Mouse (Mus musculus) lung, embryonic 15.5 days (tissue): ENCODE measurements at regions not wholly inside any gene's neighbourhood (a gene's known extent, or its start where the extent isn't known, plus 50 kb on each side); places are given as distances from the start of the nearest gene placed in this dataset.

Experiments used
- ATAC-seq: fragments of 200-750 bp; cut with Nextera tagmentation; 2 replicates; pipeline ENCODE4 v1.8.0; 2017; ENCODE audit warnings: moderate number of reproducible peaks, borderline replicate concordance; ENCODE audit not compliant: low FRiP score, low TSS enrichment; ENCODE audit errors: extremely low read depth
- H3K27ac ChIP-seq: fragments of 300-500 bp; sonication (generic); 2 replicates; pipeline ENCODE4 v1.5.1; 2015; ENCODE audit warnings: moderate library complexity, mild to moderate bottlenecking, inconsistent platforms
- H3K27me3 ChIP-seq: fragments of 300-500 bp; sonication (generic); 2 replicates; pipeline ENCODE4 v1.6.1; 2015; ENCODE audit warnings: inconsistent platforms
- H3K36me3 ChIP-seq: fragments of 300-500 bp; sonication (generic); 2 replicates; pipeline ENCODE4 v1.6.1; 2015; ENCODE audit warnings: inconsistent platforms
- H3K4me1 ChIP-seq: fragments of 300-500 bp; sonication (generic); 2 replicates; pipeline ENCODE4 v1.6.1; 2015; ENCODE audit warnings: inconsistent platforms
- H3K4me2 ChIP-seq: fragments of 300-500 bp; sonication (generic); 2 replicates; pipeline ENCODE4 v1.6.1; 2015; ENCODE audit warnings: inconsistent platforms, mild to moderate bottlenecking, moderate library complexity
- H3K4me3 ChIP-seq: fragments of 300-500 bp; sonication (generic); 2 replicates; pipeline ENCODE4 v1.5.1; 2015; ENCODE audit warnings: mild to moderate bottlenecking, inconsistent platforms
- H3K9ac ChIP-seq: fragments of 300-500 bp; sonication (generic); 2 replicates; pipeline ENCODE4 v1.6.1; 2015; ENCODE audit warnings: inconsistent platforms
- H3K9me3 ChIP-seq: fragments of 300-500 bp; sonication (generic); 2 replicates; pipeline ENCODE4 v1.6.1; 2016; ENCODE audit warnings: inconsistent platforms
- WGBS: fragments of 180-500 bp; shearing (Covaris S2); methylation state at CpG from one replicate; pipeline ENCODE4 v1.1.7; 2015; 5-methylcytosine and 5-hydroxymethylcytosine counted together

DNA sequence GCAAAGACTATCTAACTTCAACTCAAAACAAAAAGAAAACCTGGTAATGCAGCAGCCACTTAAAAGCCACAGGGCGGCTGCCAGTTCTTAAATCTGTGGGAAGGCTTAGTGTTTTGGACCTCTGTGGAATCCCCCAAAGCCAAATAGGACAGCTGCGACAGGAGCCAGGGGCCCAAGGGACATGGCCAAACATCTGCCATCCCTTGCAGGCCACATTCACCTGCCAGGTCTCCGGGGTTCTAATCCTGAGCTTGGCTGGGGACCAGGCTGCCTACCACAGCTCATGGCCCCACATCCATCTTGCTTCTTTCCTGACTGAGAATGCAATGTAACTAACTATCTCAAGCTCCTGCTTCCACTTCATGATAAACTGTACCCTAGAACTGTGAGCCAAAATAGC is 206.3 kb upstream of the Map3k1 start:
- Histone ChIP-seq H3K4me2 (no peak overlapping the region), H3K36me3 (no peaks in the 10 kb centered on the region), H3K9me3 (no peaks in the 10 kb centered on the region), H3K4me1 (peaks cover 8% of the 10 kb centered on the region; the same call in 1 of the 2 replicates), H3K27ac (no peak overlapping the region), H3K27me3 (no peaks in the 10 kb centered on the region), H3K9ac (no peak overlapping the region), H3K4me3 (no peak overlapping the region)
- 92% methylated on average over 3 of the region's 3 CpGs for WGBS
- ATAC-seq = no peak

DNA sequence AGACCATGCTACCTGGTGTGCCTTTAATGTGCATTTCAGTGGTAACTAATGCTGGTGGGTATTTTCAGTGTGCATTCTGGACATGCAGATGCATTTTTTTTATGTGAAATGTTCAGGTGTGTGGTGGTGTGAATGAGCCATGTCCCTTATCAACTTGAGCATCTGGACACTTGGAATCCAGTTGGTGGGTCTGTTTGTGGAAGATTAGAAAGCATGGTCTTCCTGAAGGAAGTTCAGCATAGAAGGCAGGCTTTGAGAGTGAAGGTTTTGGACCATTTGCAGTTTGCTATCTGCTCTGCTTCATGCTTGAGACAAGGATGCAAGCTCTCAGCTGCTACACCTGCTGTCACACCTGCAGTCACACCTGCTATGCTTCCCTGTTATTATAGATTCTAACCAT is 207.5 kb upstream of the Map3k1 start:
- no peak for ATAC-seq
- H3K9ac ChIP-seq = no peak overlapping the region
- no peaks in the 10 kb centered on the region; the same call in 1 of the 2 replicates for H3K4me1 ChIP-seq
- no peaks in the 10 kb centered on the region for H3K27me3 ChIP-seq
- H3K27ac ChIP-seq = no peak overlapping the region
- H3K4me2 ChIP-seq = no peak overlapping the region
- no peak overlapping the region for H3K4me3 ChIP-seq
- H3K36me3 ChIP-seq = no peaks in the 10 kb centered on the region
- H3K9me3 ChIP-seq = no peaks in the 10 kb centered on the region

DNA sequence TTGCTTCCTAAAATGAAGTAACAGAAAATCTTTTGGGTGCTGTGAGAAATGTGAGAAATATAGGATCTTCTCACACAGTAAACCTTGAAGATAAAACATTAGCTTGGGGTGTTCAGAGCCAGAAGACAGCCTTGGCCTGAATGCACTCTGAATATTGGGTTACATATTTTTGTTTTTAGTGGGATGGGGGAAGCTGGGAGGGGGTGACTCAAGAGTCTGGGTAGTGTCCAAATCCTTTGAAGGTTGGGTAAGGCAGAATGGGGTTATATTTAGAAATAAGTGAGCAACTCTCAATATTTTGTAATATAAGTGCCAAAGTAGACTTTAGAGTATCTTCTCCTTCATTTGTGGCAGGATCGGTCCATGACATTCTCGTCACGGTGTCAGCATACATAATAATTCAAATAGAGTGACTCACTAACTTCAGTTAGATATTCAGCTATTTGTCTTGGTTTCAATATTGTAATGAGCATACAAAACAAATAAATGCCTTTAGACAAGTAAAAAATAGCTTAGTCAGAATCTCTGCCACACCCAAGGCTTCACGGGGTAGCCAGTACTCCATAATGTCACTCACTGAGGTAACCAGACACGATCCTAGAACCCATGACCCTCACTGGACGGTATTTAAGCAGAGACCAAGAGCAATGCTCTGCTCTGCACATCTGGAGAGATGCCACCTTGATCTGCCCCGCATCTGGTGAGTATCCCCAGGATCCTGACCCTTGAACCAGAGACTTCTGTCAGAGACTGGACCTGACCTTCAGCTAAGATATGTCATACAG is 209.9 kb upstream of the Map3k1 start:
- no peaks in the 10 kb centered on the region for H3K27me3 ChIP-seq
- no peaks in the 10 kb centered on the region for H3K9me3 ChIP-seq
- ATAC-seq = no peak
- H3K4me3 ChIP-seq = no peak overlapping the region
- H3K9ac ChIP-seq = no peak overlapping the region
- 76% methylated on average over 7 of the region's 7 CpGs for WGBS
- peak overlapping the region; percentile 20; the same call in 1 of the 2 replicates for H3K27ac ChIP-seq
- H3K4me1 ChIP-seq = peaks cover 7% of the 10 kb centered on the region; the same call in 1 of the 2 replicates
- H3K4me2 ChIP-seq = no peak overlapping the region
- H3K36me3 ChIP-seq = no peaks in the 10 kb centered on the region

DNA sequence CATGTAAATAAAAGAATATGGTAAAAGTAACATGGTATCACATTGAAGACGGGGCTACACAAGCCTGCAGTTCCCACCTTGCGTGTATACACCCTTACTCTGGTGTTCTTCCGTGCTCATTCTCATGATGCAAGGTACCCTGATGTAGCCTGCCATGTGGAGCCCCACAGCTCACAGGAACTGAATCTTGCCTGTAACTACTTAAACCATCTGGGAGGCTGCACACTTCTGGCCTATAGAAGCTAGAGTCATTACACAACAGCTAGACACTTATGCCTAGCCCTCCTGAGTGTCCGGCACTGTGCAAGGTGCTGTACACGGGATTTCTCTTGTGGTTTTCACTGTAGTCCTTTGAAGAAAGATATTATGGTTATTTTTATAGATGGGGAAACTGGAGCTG is 210.8 kb upstream of the Map3k1 start:
- ATAC-seq = no peak
- Histone ChIP-seq H3K4me3 (no peak overlapping the region), H3K9ac (no peak overlapping the region), H3K9me3 (no peaks in the 10 kb centered on the region), H3K27me3 (no peaks in the 10 kb centered on the region), H3K36me3 (no peaks in the 10 kb centered on the region), H3K4me2 (no peak overlapping the region), H3K27ac (no peak overlapping the region), H3K4me1 (peaks cover 8% of the 10 kb centered on the region; the same call in 1 of the 2 replicates)
- 83% methylated on average over 5 of the region's 5 CpGs for WGBS

DNA sequence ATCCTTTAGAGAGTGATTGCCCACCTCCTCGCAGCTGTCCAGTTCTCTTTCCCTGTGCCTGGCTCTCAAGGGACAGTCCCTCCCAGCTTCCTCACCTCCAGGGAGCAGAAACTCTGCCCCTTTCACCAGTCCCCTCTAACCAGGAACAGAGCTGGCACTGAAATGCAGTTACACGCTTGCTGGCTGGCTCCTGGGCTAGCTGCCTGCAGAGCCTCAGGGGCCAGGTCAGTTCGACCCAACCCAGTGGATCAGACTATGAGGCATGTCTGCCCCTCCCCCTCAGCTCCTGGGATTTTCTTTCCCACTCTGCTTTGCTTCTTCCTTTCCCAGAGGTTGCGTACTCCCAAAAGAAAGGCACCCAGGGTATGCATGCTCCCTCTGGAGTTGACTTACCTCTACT is 214.4 kb upstream of the Map3k1 start:
- Histone ChIP-seq H3K27me3 (no peaks in the 10 kb centered on the region), H3K4me2 (no peak overlapping the region), H3K36me3 (no peaks in the 10 kb centered on the region), H3K27ac (no peak overlapping the region), H3K9ac (no peak overlapping the region), H3K4me3 (no peak overlapping the region), H3K4me1 (peaks cover 19% of the 10 kb centered on the region), H3K9me3 (no peaks in the 10 kb centered on the region)
- WGBS = 43% methylated on average over 4 of the region's 4 CpGs
- no peak for ATAC-seq

DNA sequence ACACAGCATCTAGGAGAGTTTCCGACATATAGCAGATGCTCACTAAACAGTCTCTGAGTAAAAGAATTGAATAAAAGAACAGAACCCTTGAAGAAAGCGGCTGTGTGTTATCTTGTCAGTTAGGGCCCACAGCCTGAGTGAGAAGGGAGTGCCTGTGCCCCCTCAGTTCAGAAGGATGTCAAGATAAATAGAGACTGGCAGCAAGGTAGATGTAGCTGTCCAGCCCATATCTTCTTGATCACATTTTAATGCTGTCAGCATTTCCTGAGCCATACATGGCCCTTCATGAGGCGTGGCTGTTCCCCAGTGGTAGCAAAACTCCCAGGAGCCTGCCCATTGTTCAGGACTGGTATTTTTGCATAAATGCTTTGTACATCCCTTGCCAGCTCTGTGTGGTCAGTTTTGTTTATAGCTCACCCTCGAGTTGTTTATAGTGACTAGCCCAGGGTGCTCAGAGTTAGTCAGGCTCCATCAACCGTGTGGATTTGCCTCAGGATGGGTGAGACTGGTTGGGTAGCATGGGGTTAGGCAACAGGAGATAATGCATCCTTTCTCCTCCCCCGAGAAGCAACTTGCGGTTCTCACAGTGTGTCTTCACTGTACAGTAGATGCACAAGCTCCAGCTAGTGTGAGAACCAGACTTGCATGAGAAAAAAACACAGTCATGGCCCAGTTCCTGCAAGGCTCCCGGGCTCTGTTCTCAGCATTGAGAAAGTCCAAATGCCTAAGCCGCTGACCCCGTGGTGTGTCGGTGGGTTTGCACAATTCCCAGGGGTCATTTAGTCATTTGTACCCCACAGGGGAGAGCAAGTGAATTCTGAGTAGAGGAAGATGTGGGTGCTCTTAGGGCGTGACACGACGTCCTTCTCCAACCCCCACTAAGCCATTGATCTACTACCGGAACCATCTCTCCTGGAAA is 216.1 kb upstream of the Map3k1 start:
- H3K9ac ChIP-seq = no peak overlapping the region
- H3K4me3 ChIP-seq = no peak overlapping the region
- no peaks in the 10 kb centered on the region for H3K9me3 ChIP-seq
- no peaks in the 10 kb centered on the region for H3K36me3 ChIP-seq
- ATAC-seq = no peak
- no peaks in the 10 kb centered on the region for H3K27me3 ChIP-seq
- no peak overlapping the region for H3K4me2 ChIP-seq
- WGBS = 69% methylated on average over 15 of the region's 15 CpGs
- peak overlapping the region; percentile 80 for H3K27ac ChIP-seq
- H3K4me1 ChIP-seq = peaks cover 19% of the 10 kb centered on the region

DNA sequence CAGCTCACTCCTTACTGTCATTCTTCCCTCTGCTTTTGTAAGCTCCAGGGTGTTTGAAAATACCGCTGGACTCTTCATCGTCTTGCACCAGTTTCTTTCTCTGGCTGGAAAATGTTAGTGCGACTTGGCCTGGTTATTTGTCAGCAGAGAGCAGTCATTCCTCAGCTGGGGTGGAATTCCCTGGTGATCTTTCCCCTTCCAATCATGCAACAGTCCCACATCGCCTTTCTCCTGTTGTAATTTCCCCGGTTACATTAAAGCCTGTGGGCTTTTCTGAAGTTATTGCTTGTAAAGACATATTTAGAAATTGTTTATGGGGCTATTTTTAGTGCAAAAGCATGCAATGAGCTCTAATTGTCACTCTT is 216.8 kb upstream of the Map3k1 start:
- H3K4me3 ChIP-seq = no peak overlapping the region
- no peak overlapping the region for H3K9ac ChIP-seq
- WGBS = 45% methylated on average over 5 of the region's 5 CpGs
- H3K9me3 ChIP-seq = no peaks in the 10 kb centered on the region
- no peaks in the 10 kb centered on the region for H3K27me3 ChIP-seq
- peak overlapping the region; percentile 80 for H3K27ac ChIP-seq
- H3K36me3 ChIP-seq = no peaks in the 10 kb centered on the region
- no peak overlapping the region for H3K4me2 ChIP-seq
- H3K4me1 ChIP-seq = peaks cover 19% of the 10 kb centered on the region
- peak; percentile 56; the same call in 1 of the 2 replicates for ATAC-seq

DNA sequence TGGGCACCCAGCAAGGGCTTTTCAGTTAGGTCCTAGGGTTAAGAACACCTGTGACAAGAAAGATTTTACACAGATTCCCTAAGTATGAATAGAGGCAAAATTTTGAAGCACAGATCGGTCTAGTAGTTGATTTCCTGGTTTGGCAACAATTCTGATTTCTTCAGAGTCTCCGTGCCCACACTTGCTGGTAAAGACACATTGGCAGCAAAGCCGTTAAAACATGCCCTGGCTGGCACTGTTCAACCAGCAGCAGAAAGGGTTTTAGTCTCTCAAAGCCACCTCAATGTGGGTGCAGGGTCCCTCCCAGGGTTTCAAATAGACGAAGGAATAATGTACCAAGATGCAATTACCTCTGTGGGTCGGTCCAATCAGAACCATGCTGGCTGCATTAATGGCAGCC is 218.9 kb upstream of the Map3k1 start:
- no peak overlapping the region for H3K4me2 ChIP-seq
- H3K36me3 ChIP-seq = no peaks in the 10 kb centered on the region
- H3K9me3 ChIP-seq = no peaks in the 10 kb centered on the region
- 89% methylated on average over 5 of the region's 5 CpGs for WGBS
- no peak for ATAC-seq
- H3K27me3 ChIP-seq = no peaks in the 10 kb centered on the region
- peaks cover 33% of the 10 kb centered on the region for H3K4me1 ChIP-seq
- no peak overlapping the region for H3K27ac ChIP-seq
- no peak overlapping the region for H3K9ac ChIP-seq
- H3K4me3 ChIP-seq = no peak overlapping the region

DNA sequence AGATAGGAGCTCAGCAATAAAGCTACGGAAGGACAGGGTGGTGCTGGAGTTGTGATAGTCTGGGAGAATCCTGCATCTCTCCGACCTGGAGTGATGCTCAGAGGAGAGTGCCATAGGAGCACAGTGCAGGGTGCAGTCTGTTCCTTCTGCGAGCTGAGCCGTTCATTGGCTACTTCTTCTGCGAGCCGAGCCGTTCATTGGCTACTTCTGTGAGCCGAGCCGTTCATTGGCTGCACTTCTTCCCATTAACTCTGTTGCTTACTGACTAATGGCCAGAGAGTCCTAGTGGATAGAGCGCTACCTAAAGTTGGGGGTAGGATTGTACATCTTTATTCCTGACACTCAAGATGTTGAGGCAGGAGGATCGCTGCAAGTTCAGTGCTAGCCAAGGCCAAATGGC is 222.3 kb upstream of the Map3k1 start:
- Histone ChIP-seq H3K36me3 (no peaks in the 10 kb centered on the region), H3K27ac (peak overlapping the region; percentile 83), H3K4me2 (no peak overlapping the region), H3K9me3 (no peaks in the 10 kb centered on the region), H3K9ac (no peak overlapping the region), H3K4me3 (no peak overlapping the region), H3K27me3 (no peaks in the 10 kb centered on the region), H3K4me1 (peaks cover 18% of the 10 kb centered on the region)
- ATAC-seq = peak; percentile 16; the same call in 1 of the 2 replicates
- WGBS = 68% methylated on average over 11 of the region's 11 CpGs

DNA sequence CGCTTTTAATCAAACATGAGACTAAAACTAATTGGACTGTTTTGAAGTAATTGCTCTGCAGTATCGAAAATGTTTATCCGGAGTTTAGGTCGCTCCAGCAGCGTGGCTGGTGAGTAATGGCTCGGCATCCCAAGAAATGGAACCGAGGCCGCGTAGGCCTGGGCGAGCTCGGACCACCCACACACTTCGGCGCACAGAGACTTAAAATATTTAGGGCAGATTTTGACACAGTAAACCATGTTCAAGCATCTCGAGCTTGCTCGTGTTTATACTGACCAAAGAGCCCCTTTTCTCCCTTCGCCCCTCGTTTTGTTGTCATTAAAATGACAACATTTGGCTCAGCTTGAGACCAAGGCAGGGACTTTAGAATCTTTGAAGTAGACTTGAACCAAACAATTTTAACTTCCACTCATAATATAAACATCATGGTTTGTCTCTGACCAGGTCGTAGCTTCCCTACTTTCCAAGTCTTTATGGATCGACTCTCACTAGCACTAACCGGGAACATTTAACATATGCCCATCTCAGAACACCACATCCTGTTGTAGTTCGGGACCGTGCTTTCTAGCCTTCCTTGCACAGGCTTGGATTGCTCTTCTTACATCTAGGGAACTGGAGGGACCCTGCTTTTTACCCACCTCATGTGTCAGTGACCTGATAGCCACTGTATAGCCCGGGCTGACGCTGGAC is 223.0 kb upstream of the Map3k1 start:
- peaks cover 18% of the 10 kb centered on the region for H3K4me1 ChIP-seq
- H3K4me2 ChIP-seq = no peak overlapping the region
- H3K9ac ChIP-seq = no peak overlapping the region
- H3K4me3 ChIP-seq = no peak overlapping the region
- WGBS = 44% methylated on average over 24 of the region's 24 CpGs
- peak overlapping the region; percentile 83 for H3K27ac ChIP-seq
- peak; percentile 88 for ATAC-seq
- H3K36me3 ChIP-seq = no peaks in the 10 kb centered on the region
- no peaks in the 10 kb centered on the region for H3K27me3 ChIP-seq
- H3K9me3 ChIP-seq = no peaks in the 10 kb centered on the region

DNA sequence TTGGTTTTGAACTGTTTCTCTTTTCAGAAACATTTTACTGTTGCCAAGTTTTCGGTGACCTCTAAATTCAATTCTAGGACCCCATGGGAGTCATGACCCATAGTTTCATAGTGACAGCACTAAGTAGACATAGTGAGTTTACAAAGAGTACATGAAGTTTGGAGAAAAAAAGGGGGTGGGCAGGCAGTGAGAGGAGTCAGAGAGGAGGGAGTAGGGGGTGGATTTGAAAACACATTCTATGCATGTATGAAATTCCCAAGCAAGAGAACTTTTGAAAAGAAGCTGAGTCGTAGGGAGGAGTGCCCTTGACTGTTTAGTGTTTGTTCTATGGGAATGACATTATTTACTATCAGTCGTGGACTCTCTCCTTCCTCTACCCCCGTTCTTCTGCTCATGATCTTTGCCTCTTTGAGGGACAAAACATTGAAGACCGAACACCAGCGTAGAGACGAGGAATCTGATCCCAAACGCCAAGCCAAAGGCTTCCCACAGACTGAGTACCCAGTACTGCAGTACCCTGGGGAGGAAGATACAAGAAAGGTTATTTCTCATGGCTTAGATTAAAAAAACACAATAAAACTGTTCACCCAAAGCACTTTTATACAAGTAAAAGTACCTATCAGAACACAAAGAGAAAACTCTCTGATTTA is 229.1 kb upstream of the Map3k1 start:
- no peaks in the 10 kb centered on the region for H3K36me3 ChIP-seq
- WGBS = 44% methylated on average over 8 of the region's 8 CpGs
- no peak overlapping the region for H3K9ac ChIP-seq
- no peaks in the 10 kb centered on the region for H3K27me3 ChIP-seq
- H3K9me3 ChIP-seq = no peaks in the 10 kb centered on the region
- peaks cover 15% of the 10 kb centered on the region for H3K4me1 ChIP-seq
- peak overlapping the region; percentile 10; the same call in 1 of the 2 replicates for H3K27ac ChIP-seq
- no peak overlapping the region for H3K4me2 ChIP-seq
- peak; percentile 59; the same call in 1 of the 2 replicates for ATAC-seq
- H3K4me3 ChIP-seq = no peak overlapping the region
